Mouse (Mus musculus) MEL (cell line): ENCODE measurements at regions not wholly inside any gene's neighbourhood (a gene's known extent, or its start where the extent isn't known, plus 50 kb on each side); places are given as distances from the start of the nearest gene placed in this dataset.

Source experiments
- DNase-seq: peaks from one replicate; pipeline ENCODE4 v3.0.0; 2011; ENCODE audit warnings: low read depth, low spot score
- H3K27ac ChIP-seq: 2 replicates; pipeline ENCODE4 v1.5.1; 2012; ENCODE audit warnings: low read depth, mild to moderate bottlenecking, control low read depth, low read length, moderate library complexity; ENCODE audit not compliant: control insufficient read depth
- H3K27me3 ChIP-seq, 2 experiments: fragments of 150-350 bp in 1 of 2; sonication (generic) in 1 of 2; 2 replicates each; pipeline ENCODE4 v1.6.1; 2012; ENCODE audit warnings: low read length in 2 of 2, mild to moderate bottlenecking in 2 of 2, improper control_type of control experiment in 1 of 2, moderate library complexity in 1 of 2; ENCODE audit not compliant: insufficient read depth in 2 of 2, control insufficient read depth in 1 of 2
- H3K36me3 ChIP-seq, 2 experiments: 2 replicates each; pipeline ENCODE4 v1.6.1; 2012 to 2014; ENCODE audit warnings: low read length in 2 of 2, improper control_type of control experiment in 1 of 2, inconsistent platforms in 1 of 2, mild to moderate bottlenecking in 1 of 2; ENCODE audit not compliant: insufficient read depth in 2 of 2, control insufficient read depth in 1 of 2
- H3K4me1 ChIP-seq, 2 experiments: fragments of 150-350 bp in 1 of 2; sonication (generic) in 1 of 2; 2 replicates each; pipeline ENCODE4 v1.6.1; 2012; ENCODE audit warnings: low read length in 2 of 2, improper control_type of control experiment in 1 of 2, mild to moderate bottlenecking in 1 of 2; ENCODE audit not compliant: insufficient read depth in 2 of 2, control insufficient read depth in 1 of 2
- H3K4me3 ChIP-seq, 2 experiments: fragments of 150-350 bp in 1 of 2; sonication (generic) in 1 of 2; 2 replicates each; pipeline ENCODE4 v1.5.1; 2012; ENCODE audit warnings: low read depth in 2 of 2, low read length in 2 of 2, mild to moderate bottlenecking in 2 of 2, moderate library complexity in 2 of 2, control low read depth in 1 of 2, improper control_type of control experiment in 1 of 2; ENCODE audit not compliant: control insufficient read depth in 1 of 2, insufficient read depth in 1 of 2
- H3K79me2 ChIP-seq: 2 replicates; pipeline ENCODE4 v1.6.1; 2012; ENCODE audit warnings: mild to moderate bottlenecking, low read length, moderate library complexity; ENCODE audit not compliant: control insufficient read depth, poor library complexity, insufficient read depth
- H3K9ac ChIP-seq: 2 replicates; pipeline ENCODE4 v1.6.1; 2012; ENCODE audit warnings: low read depth, mild to moderate bottlenecking, control low read depth, low read length, moderate library complexity; ENCODE audit not compliant: control insufficient read depth, poor library complexity, severe bottlenecking
- H3K9me3 ChIP-seq: fragments of 150-350 bp; sonication (generic); replicated peaks from 2 replicates; pipeline ENCODE4 v1.6.1; 2012; ENCODE audit warnings: mild to moderate bottlenecking, low read length, improper control_type of control experiment, moderate library complexity; ENCODE audit not compliant: insufficient read depth
- BHLHE40 ChIP-seq: IDR thresholded peaks from 2 replicates; pipeline ENCODE4 v1.6.1; 2012; ENCODE audit warnings: low read depth, mild to moderate bottlenecking, inconsistent platforms, low read length, improper control_type of control experiment, borderline replicate concordance
- CHD1 ChIP-seq: IDR thresholded peaks from 2 replicates; pipeline ENCODE4 v1.6.1; 2012; ENCODE audit warnings: low read depth, mild to moderate bottlenecking, inconsistent platforms, low read length, improper control_type of control experiment
- CHD2 ChIP-seq: IDR thresholded peaks from 2 replicates; pipeline ENCODE4 v1.6.1; 2011; ENCODE audit warnings: low read length, improper control_type of control experiment
- GATA1 ChIP-seq: IDR thresholded peaks from 2 replicates; pipeline ENCODE4 v1.6.1; 2011; ENCODE audit warnings: low read depth, low read length, improper control_type of control experiment
- MAFK ChIP-seq: IDR thresholded peaks from 2 replicates; pipeline ENCODE4 v1.6.1; 2011; ENCODE audit warnings: low read depth, mild to moderate bottlenecking, low read length, improper control_type of control experiment, borderline replicate concordance
- MAZ ChIP-seq: IDR thresholded peaks from 2 replicates; pipeline ENCODE4 v1.6.1; 2012; ENCODE audit warnings: low read depth, mild to moderate bottlenecking, inconsistent platforms, low read length, improper control_type of control experiment
- NELFE ChIP-seq: IDR thresholded peaks from 2 replicates; pipeline ENCODE4 v1.6.1; 2011; ENCODE audit warnings: low read depth, low read length, improper control_type of control experiment
- POLR2A ChIP-seq, 2 experiments: IDR thresholded peaks; 2 replicates each; pipeline ENCODE4 v1.6.1; 2011 to 2012; ENCODE audit warnings: low read length in 2 of 2, mild to moderate bottlenecking in 2 of 2, control low read depth in 1 of 2, improper control_type of control experiment in 1 of 2, low read depth in 1 of 2, moderate library complexity in 1 of 2; ENCODE audit not compliant: control insufficient read depth in 1 of 2, insufficient read depth in 1 of 2, poor library complexity in 1 of 2
- POLR2AphosphoS5 ChIP-seq: IDR thresholded peaks from 2 replicates; pipeline ENCODE4 v1.6.1; 2012; ENCODE audit warnings: low read depth, borderline replicate concordance, mild to moderate bottlenecking, inconsistent platforms, low read length, moderate library complexity, mixed read lengths
- RAD21 ChIP-seq: IDR thresholded peaks from 2 replicates; pipeline ENCODE4 v1.6.1; 2011; ENCODE audit warnings: mild to moderate bottlenecking, low read depth, low read length, improper control_type of control experiment
- RCOR1 ChIP-seq: IDR thresholded peaks from 2 replicates; pipeline ENCODE4 v1.6.1; 2012; ENCODE audit warnings: low read depth, mild to moderate bottlenecking, inconsistent platforms, low read length, improper control_type of control experiment
- SIN3A ChIP-seq: IDR thresholded peaks from 2 replicates; pipeline ENCODE4 v1.6.1; 2012; ENCODE audit warnings: low read length, improper control_type of control experiment, inconsistent platforms
- TAL1 ChIP-seq: IDR thresholded peaks from 2 replicates; pipeline ENCODE4 v1.6.1; 2012; ENCODE audit warnings: mild to moderate bottlenecking, inconsistent platforms, low read length, moderate library complexity, mixed read lengths
- TBP ChIP-seq: IDR thresholded peaks from 2 replicates; pipeline ENCODE4 v1.8.0; 2011; ENCODE audit warnings: low read depth, low read length, improper control_type of control experiment
- TCF12 ChIP-seq: IDR thresholded peaks from 2 replicates; pipeline ENCODE4 v1.6.1; 2014; ENCODE audit warnings: low read depth, mild to moderate bottlenecking, inconsistent platforms, low read length, improper control_type of control experiment, moderate library complexity
- ZC3H11A ChIP-seq: IDR thresholded peaks from 2 replicates; pipeline ENCODE4 v1.6.1; 2012; ENCODE audit warnings: low read depth, mild to moderate bottlenecking, inconsistent platforms, low read length, improper control_type of control experiment
- ZKSCAN1 ChIP-seq: IDR thresholded peaks from 2 replicates; pipeline ENCODE4 v1.6.1; 2012; ENCODE audit warnings: low read depth, mild to moderate bottlenecking, inconsistent platforms, low read length, improper control_type of control experiment, moderate library complexity
- ZMIZ1 ChIP-seq: IDR thresholded peaks from 2 replicates; pipeline ENCODE4 v1.6.1; 2012; ENCODE audit warnings: low read depth, mild to moderate bottlenecking, inconsistent platforms, low read length, improper control_type of control experiment, moderate library complexity
- ZNF384 ChIP-seq: IDR thresholded peaks from 2 replicates; pipeline ENCODE4 v1.6.1; 2012; ENCODE audit warnings: low read depth, mild to moderate bottlenecking, inconsistent platforms, low read length, improper control_type of control experiment

GRCm38 (mm10) chr10:68982288-68982687 lies 168.9 kb upstream of the Rhobtb1 start:
- Histone ChIP-seq H3K4me1 (no peaks in the 10 kb centered on the region), H3K36me3 (no peaks in the 10 kb centered on the region), H3K9ac (no peak overlapping the region), H3K79me2 (no peaks in the 10 kb centered on the region), H3K27me3 (no peaks in the 10 kb centered on the region), H3K4me3 (no peak overlapping the region), H3K9me3 (no peaks in the 10 kb centered on the region)
- DNase-seq, result no peak
- TF ChIP-seq MAZ (no peak), MAFK (no peak), ZKSCAN1 (no peak), CHD1 (no peak), ZC3H11A (no peak), POLR2AphosphoS5 (no peak), POLR2A (IDR thresholded peaks at IDR 0.05; ENCODE audit: control insufficient read depth in 1 of 2, insufficient read depth in 1 of 2, low read depth in 1 of 2, low read length in 2 of 2, poor library complexity in 1 of 2) (no peak), ZMIZ1 (no peak), BHLHE40 (no peak)
- TF ChIP-seq, all 39 proteins: peak for 0
- H3K27ac ChIP-seq, result no peak overlapping the region

GRCm38 (mm10) chr10:68990584-68990983 lies 160.7 kb upstream of the Rhobtb1 start:
- H3K9ac ChIP-seq, result no peak overlapping the region
- no peak overlapping the region for H3K27ac ChIP-seq
- no peaks in the 10 kb centered on the region for H3K27me3 ChIP-seq
- no peaks in the 10 kb centered on the region for H3K36me3 ChIP-seq
- H3K9me3 ChIP-seq, result no peaks in the 10 kb centered on the region
- no peaks in the 10 kb centered on the region for H3K4me1 ChIP-seq
- TF ChIP-seq CHD2 (no peak), RCOR1 (no peak), ZMIZ1 (no peak), RAD21 (no peak), ZKSCAN1 (no peak), TAL1 (no peak), NELFE (no peak), SIN3A (no peak), MAFK (no peak), TBP (no peak), GATA1 (no peak), TCF12 (no peak), ZNF384 (no peak), BHLHE40 (no peak)
- no peak overlapping the region for H3K4me3 ChIP-seq
- H3K79me2 ChIP-seq, result no peaks in the 10 kb centered on the region
- no peak for DNase-seq
